Mouse (Mus musculus) liver, postnatal 0 days (tissue): ENCODE measurements at regions not wholly inside any gene's neighbourhood (a gene's known extent, or its start where the extent isn't known, plus 50 kb on each side); places are given as distances from the start of the nearest gene placed in this dataset.

Experiments
- CTCF ChIP-seq: sonication (generic); IDR thresholded peaks from 2 replicates; pipeline ENCODE4 v1.5.1; 2016; ENCODE audit warnings: antibody characterized with exemption, low read depth
- EP300 ChIP-seq: IDR thresholded peaks from 2 replicates; pipeline ENCODE4 v1.6.1; 2016; ENCODE audit warnings: antibody characterized with exemption, low read depth, mild to moderate bottlenecking

DNA sequence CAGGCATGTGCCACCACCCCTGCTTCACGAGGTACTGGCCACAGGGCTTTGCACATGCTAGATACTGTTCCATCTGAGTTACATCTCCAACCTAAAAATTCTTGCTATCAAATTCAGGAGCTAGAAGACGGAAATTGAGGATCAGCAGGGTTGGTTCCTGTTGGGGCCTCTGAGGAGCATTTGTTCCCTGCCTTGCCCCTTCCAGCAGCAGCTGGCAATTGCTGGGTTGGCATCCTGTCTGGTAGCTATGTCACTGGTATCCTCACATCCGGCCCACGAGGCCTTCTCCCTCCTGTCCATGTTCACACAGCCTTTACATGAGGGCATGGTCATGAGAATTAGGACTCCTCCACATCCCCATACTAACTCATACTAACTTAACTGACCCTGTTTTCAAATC is 64.0 kb upstream of the Galnt15 start:
- TF ChIP-seq CTCF (no peak), EP300 (no peak)
